Mouse (Mus musculus) kidney, embryonic 14.5 days (tissue): Measurements from ENCODE around the gene Zc3h15. TPM values are rescaled to one million over a fixed set of nuclear protein-coding genes. Genes with fewer than 3 reads are reported as not detected.
A peak's percentile ranks its signal among the peaks of the same experiment; 100 is the strongest.

ENCODE experiments used
- ATAC-seq: fragments of 200-750 bp; cut with Nextera tagmentation; 2 replicates; pipeline ENCODE4 v1.8.0; 2017; ENCODE audit warnings: moderate number of reproducible peaks, mild to moderate bottlenecking, moderate TSS enrichment, moderate library complexity; ENCODE audit not compliant: low FRiP score, low TSS enrichment
- H3K27ac ChIP-seq: fragments of 300-500 bp; sonication (generic); 2 replicates; pipeline ENCODE4 v1.5.1; 2014; ENCODE audit warnings: low read depth, mild to moderate bottlenecking, low read length, moderate library complexity, mixed read lengths
- H3K27me3 ChIP-seq: fragments of 300-500 bp; sonication (generic); 2 replicates; pipeline ENCODE4 v1.6.1; 2014; ENCODE audit warnings: mild to moderate bottlenecking, low read length; ENCODE audit not compliant: control insufficient read depth, insufficient read depth
- H3K36me3 ChIP-seq: fragments of 300-500 bp; sonication (generic); 2 replicates; pipeline ENCODE4 v1.6.1; 2014; ENCODE audit warnings: low read length, mixed read lengths; ENCODE audit not compliant: control insufficient read depth, insufficient read depth
- H3K4me1 ChIP-seq: fragments of 300-500 bp; sonication (generic); 2 replicates; pipeline ENCODE4 v1.6.1; 2014; ENCODE audit warnings: low read length, mixed read lengths; ENCODE audit not compliant: control insufficient read depth, insufficient read depth
- H3K4me2 ChIP-seq: fragments of 300-500 bp; sonication (generic); replicated peaks from 2 replicates; pipeline ENCODE4 v1.6.1; 2014; ENCODE audit warnings: low read depth, mild to moderate bottlenecking, low read length
- H3K4me3 ChIP-seq: fragments of 300-500 bp; sonication (generic); 2 replicates; pipeline ENCODE4 v1.5.1; 2014; ENCODE audit warnings: mild to moderate bottlenecking, low read length
- H3K9ac ChIP-seq: fragments of 300-500 bp; sonication (generic); 2 replicates; pipeline ENCODE4 v1.6.1; 2014; ENCODE audit warnings: low read depth, mild to moderate bottlenecking, low read length, moderate library complexity
- H3K9me3 ChIP-seq: fragments of 300-500 bp; sonication (generic); 2 replicates; pipeline ENCODE4 v1.6.1; 2016; ENCODE audit warnings: low read length; ENCODE audit not compliant: control insufficient read depth
- WGBS: fragments of 180-500 bp; shearing (Covaris S2); extraction: QIAGEN DNeasy Blood & Tissue Kit; methylation state at CpG from one replicate; pipeline ENCODE4 v1.1.7; 2014; 5-methylcytosine and 5-hydroxymethylcytosine counted together
- polyA plus RNA-seq: library from polyadenylated mRNA; unstranded; fragments of >200 nt; fragmentation: Nextera tagmentation; extraction: Ambion mirVana; gene quantifications from 2 replicates; pipeline ENCODE4 v1.2.1, GENCODE M21; 2014

Gene Zc3h15
- polyA plus RNA-seq, 1 experiment from 2014 or later = 145 TPM

GRCm38 (mm10) chr2:83669988-83670387 is 25.8 kb downstream of the Zc3h15 start:
- peaks cover 8% of the 10 kb centered on the region; the same call in 1 of the 2 replicates for H3K36me3 ChIP-seq
- H3K4me1 ChIP-seq = no peaks in the 10 kb centered on the region
- no peaks in the 10 kb centered on the region for H3K27me3 ChIP-seq
- 90% methylated on average over 5 of the region's 5 CpGs for WGBS
- H3K4me2 ChIP-seq = no peak overlapping the region
- H3K9ac ChIP-seq = no peak overlapping the region
- H3K27ac ChIP-seq = no peak overlapping the region
- no peaks in the 10 kb centered on the region for H3K9me3 ChIP-seq
- H3K4me3 ChIP-seq = no peak overlapping the region
- ATAC-seq = no peak

GRCm38 (mm10) chr2:83671843-83672242 is 27.6 kb downstream of the Zc3h15 start:
- peaks cover 8% of the 10 kb centered on the region; the same call in 1 of the 2 replicates for H3K36me3 ChIP-seq
- no peak for ATAC-seq
- H3K4me2 ChIP-seq = no peak overlapping the region
- no peaks in the 10 kb centered on the region for H3K9me3 ChIP-seq
- H3K4me1 ChIP-seq = no peaks in the 10 kb centered on the region
- H3K9ac ChIP-seq = no peak overlapping the region
- 92% methylated on average over 2 of the region's 2 CpGs for WGBS
- no peaks in the 10 kb centered on the region for H3K27me3 ChIP-seq
- no peak overlapping the region for H3K4me3 ChIP-seq
- no peak overlapping the region for H3K27ac ChIP-seq

- Histone ChIP-seq H3K27me3 (no peaks in the 10 kb centered on the region), H3K4me2 (no peak overlapping the region), H3K27ac (no peak overlapping the region), H3K36me3 (peaks cover 4% of the 10 kb centered on the region; the same call in 1 of the 2 replicates), H3K4me3 (no peak overlapping the region), H3K9ac (no peak overlapping the region), H3K9me3 (no peaks in the 10 kb centered on the region), H3K4me1 (no peaks in the 10 kb centered on the region)
- 35% methylated on average over 7 of the region's 7 CpGs for WGBS
- peak; percentile 72; the same call in 1 of the 2 replicates for ATAC-seq
Observed at GRCm38 (mm10) chr2:83673067-83673466, 28.8 kb downstream of the Zc3h15 start.

- H3K4me3 ChIP-seq = no peak overlapping the region
- H3K4me1 ChIP-seq = no peaks in the 10 kb centered on the region
- peaks cover 4% of the 10 kb centered on the region; the same call in 1 of the 2 replicates for H3K36me3 ChIP-seq
- H3K9ac ChIP-seq = no peak overlapping the region
- no peaks in the 10 kb centered on the region for H3K9me3 ChIP-seq
- H3K27ac ChIP-seq = no peak overlapping the region
- no peak for ATAC-seq
- no peaks in the 10 kb centered on the region for H3K27me3 ChIP-seq
- WGBS = 89% methylated on average over 2 of the region's 2 CpGs
- no peak overlapping the region for H3K4me2 ChIP-seq
Observed at GRCm38 (mm10) chr2:83673843-83674242, 29.6 kb downstream of the Zc3h15 start.

- Histone ChIP-seq H3K9ac (no peak overlapping the region), H3K9me3 (no peaks in the 10 kb centered on the region), H3K4me2 (no peak overlapping the region), H3K36me3 (peaks cover 4% of the 10 kb centered on the region; the same call in 1 of the 2 replicates), H3K4me3 (no peak overlapping the region), H3K27me3 (no peaks in the 10 kb centered on the region), H3K27ac (no peak overlapping the region), H3K4me1 (no peaks in the 10 kb centered on the region)
- no peak for ATAC-seq
- WGBS = 90% methylated on average over 7 of the region's 7 CpGs
Observed at GRCm38 (mm10) chr2:83674421-83674820, 30.2 kb downstream of the Zc3h15 start.

- no peak overlapping the region for H3K4me2 ChIP-seq
- no peak for ATAC-seq
Observed at GRCm38 (mm10) chr2:83674896-83675295, 30.7 kb downstream of the Zc3h15 start.

GRCm38 (mm10) chr2:83675681-83676080 is 31.4 kb downstream of the Zc3h15 start:
- 62% methylated on average over 5 of the region's 5 CpGs for WGBS
- H3K27ac ChIP-seq = no peak overlapping the region
- no peak for ATAC-seq

More at GRCm38 (mm10) chr2:83674896-83675295, 30.7 kb downstream of the Zc3h15 start:
- Histone ChIP-seq H3K4me3 (no peak overlapping the region), H3K9me3 (no peaks in the 10 kb centered on the region), H3K27ac (no peak overlapping the region), H3K36me3 (peaks cover under 1% of the 10 kb centered on the region; the same call in 1 of the 2 replicates), H3K9ac (no peak overlapping the region), H3K27me3 (no peaks in the 10 kb centered on the region), H3K4me1 (no peaks in the 10 kb centered on the region)
- WGBS = 87% methylated on average over 9 of the region's 9 CpGs

GRCm38 (mm10) chr2:83676226-83676870 is 32.1 kb downstream of the Zc3h15 start:
- H3K27ac ChIP-seq = no peak overlapping the region
- H3K4me2 ChIP-seq = no peak overlapping the region
- H3K9me3 ChIP-seq = no peaks in the 10 kb centered on the region
- H3K4me1 ChIP-seq = no peaks in the 10 kb centered on the region
- H3K27me3 ChIP-seq = no peaks in the 10 kb centered on the region
- 70% methylated on average over 4 of the region's 4 CpGs for WGBS
- H3K4me3 ChIP-seq = no peak overlapping the region
- H3K36me3 ChIP-seq = no peaks in the 10 kb centered on the region; the same call in 1 of the 2 replicates
- ATAC-seq = no peak
- H3K9ac ChIP-seq = no peak overlapping the region

More at GRCm38 (mm10) chr2:83675681-83676080, 31.4 kb downstream of the Zc3h15 start:
- H3K27me3 ChIP-seq = no peaks in the 10 kb centered on the region
- H3K36me3 ChIP-seq = no peaks in the 10 kb centered on the region; the same call in 1 of the 2 replicates
- no peaks in the 10 kb centered on the region for H3K4me1 ChIP-seq
- no peak overlapping the region for H3K4me2 ChIP-seq
- no peak overlapping the region for H3K4me3 ChIP-seq
- H3K9ac ChIP-seq = no peak overlapping the region
- no peaks in the 10 kb centered on the region for H3K9me3 ChIP-seq

GRCm38 (mm10) chr2:83681332-83681731 is 37.1 kb downstream of the Zc3h15 start:
- Histone ChIP-seq H3K36me3 (no peaks in the 10 kb centered on the region), H3K9me3 (no peaks in the 10 kb centered on the region), H3K27me3 (no peaks in the 10 kb centered on the region), H3K4me2 (0 out of 2 replicates have a peak overlapping the region, but pooled peaks have one; percentile 2), H3K4me3 (no peak overlapping the region), H3K4me1 (peaks cover 3% of the 10 kb centered on the region; the same call in 1 of the 2 replicates), H3K9ac (no peak overlapping the region), H3K27ac (peak overlapping the region; percentile 20; the same call in 1 of the 2 replicates)
- peak; percentile 24; the same call in 1 of the 2 replicates for ATAC-seq
- WGBS = 68% methylated on average over 8 of the region's 8 CpGs
